Mouse (Mus musculus): ENCODE results near the gene Atp8a2. TPM values are rescaled to one million over a fixed set of nuclear protein-coding genes. Genes with fewer than 3 reads are reported as not detected.

The Atp8a2 gene
- polyA plus RNA-seq, 1 experiment from 2014 or later: 10.8 TPM

GRCm38 (mm10) chr14:59883517-59884069 is 313.4 kb downstream of the Atp8a2 start:
- H3K27ac ChIP-seq (ENCODE audit: poor library complexity, severe bottlenecking): no peak overlapping the region
- H3K27me3 ChIP-seq (replicated peaks): 0 out of 2 replicates have a peak, but pooled peaks cover 5% of the 10 kb centered on the region
- H3K9ac ChIP-seq: no peak overlapping the region
- no peaks in the 10 kb centered on the region for H3K36me3 ChIP-seq
- H3K4me2 ChIP-seq: no peak overlapping the region
- 88% methylated on average over 10 of the region's 10 CpGs for WGBS
- H3K4me3 ChIP-seq: no peak overlapping the region
- no peaks in the 10 kb centered on the region for H3K9me3 ChIP-seq (replicated peaks)
- peaks cover 17% of the 10 kb centered on the region for H3K4me1 ChIP-seq (replicated peaks)
- no peak for ATAC-seq (ENCODE audit: insufficient number of reproducible peaks, low FRiP score)

DNA sequence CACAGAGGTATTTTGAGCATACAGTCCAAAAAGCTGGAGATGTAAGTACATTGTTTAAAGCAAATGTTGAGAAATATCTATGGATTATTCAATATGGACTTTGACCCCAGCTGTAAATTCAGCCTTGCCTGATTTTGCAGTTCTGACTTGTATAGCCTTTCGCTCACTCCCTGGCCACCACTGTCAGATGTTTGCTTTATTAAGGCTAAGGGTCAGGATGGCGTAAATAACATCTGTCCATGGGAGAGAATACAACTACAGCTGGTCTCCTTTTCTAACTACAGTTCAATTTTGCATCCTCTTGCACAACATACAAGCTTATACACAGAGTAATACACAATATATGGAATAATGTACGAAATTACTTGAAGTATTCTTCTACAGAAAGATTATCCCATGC is 316.1 kb downstream of the Atp8a2 start:
- WGBS: 84% methylated on average over 3 of the region's 3 CpGs
- Histone ChIP-seq H3K9ac (no peak overlapping the region), H3K4me3 (no peak overlapping the region), H3K27ac (ENCODE audit: poor library complexity, severe bottlenecking) (no peak overlapping the region), H3K4me1 (replicated peaks) (no peaks in the 10 kb centered on the region), H3K27me3 (replicated peaks) (no peaks in the 10 kb centered on the region), H3K9me3 (replicated peaks) (peaks cover 6% of the 10 kb centered on the region), H3K36me3 (no peaks in the 10 kb centered on the region), H3K4me2 (no peak overlapping the region)
- no peak for ATAC-seq (ENCODE audit: insufficient number of reproducible peaks, low FRiP score)

- Histone ChIP-seq H3K36me3 (no peaks in the 10 kb centered on the region), H3K4me1 (replicated peaks) (peaks cover 7% of the 10 kb centered on the region; the same call in 1 of the 2 replicates), H3K27me3 (replicated peaks) (no peaks in the 10 kb centered on the region), H3K9ac (no peak overlapping the region), H3K9me3 (replicated peaks) (peaks cover 6% of the 10 kb centered on the region), H3K4me2 (no peak overlapping the region), H3K27ac (ENCODE audit: poor library complexity, severe bottlenecking) (no peak overlapping the region), H3K4me3 (no peak overlapping the region)
- no peak for ATAC-seq (ENCODE audit: insufficient number of reproducible peaks, low FRiP score)
- WGBS: 76% methylated on average over 3 of the region's 3 CpGs
These were observed 318.7 kb downstream of the Atp8a2 start for GRCm38 (mm10) chr14:59878248-59878647.

DNA sequence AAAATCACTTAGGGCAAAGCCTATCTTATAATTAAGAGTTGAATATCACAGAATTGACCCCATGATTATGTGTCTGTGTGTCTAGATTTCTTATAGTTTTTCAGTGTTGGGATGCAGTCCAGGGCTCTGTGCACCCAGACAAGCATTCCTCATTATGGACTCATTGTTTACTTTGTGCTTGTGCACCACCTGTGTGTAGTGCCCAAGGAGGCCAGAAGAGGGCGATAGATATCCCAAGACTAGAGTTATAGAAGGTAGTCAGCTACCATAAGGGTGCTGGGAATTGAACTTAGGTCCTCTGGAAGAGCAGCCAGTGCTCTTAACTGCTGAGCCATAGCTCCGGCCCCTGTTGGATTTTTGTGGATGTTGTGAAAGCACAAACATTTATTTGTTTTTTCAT is 320.5 kb downstream of the Atp8a2 start:
- no peak overlapping the region for H3K4me2 ChIP-seq
- peaks cover 6% of the 10 kb centered on the region for H3K9me3 ChIP-seq (replicated peaks)
- H3K9ac ChIP-seq: no peak overlapping the region
- 74% methylated on average over 2 of the region's 2 CpGs for WGBS
- ATAC-seq (ENCODE audit: insufficient number of reproducible peaks, low FRiP score): no peak
- no peak overlapping the region for H3K4me3 ChIP-seq
- H3K4me1 ChIP-seq (replicated peaks): peaks cover 7% of the 10 kb centered on the region; the same call in 1 of the 2 replicates
- no peaks in the 10 kb centered on the region for H3K27me3 ChIP-seq (replicated peaks)
- no peaks in the 10 kb centered on the region for H3K36me3 ChIP-seq
- H3K27ac ChIP-seq (ENCODE audit: poor library complexity, severe bottlenecking): no peak overlapping the region

- Histone ChIP-seq H3K27ac (ENCODE audit: poor library complexity, severe bottlenecking) (no peak overlapping the region), H3K4me2 (no peak overlapping the region), H3K36me3 (no peaks in the 10 kb centered on the region), H3K9ac (no peak overlapping the region), H3K27me3 (replicated peaks) (no peaks in the 10 kb centered on the region), H3K4me1 (replicated peaks) (no peaks in the 10 kb centered on the region), H3K9me3 (replicated peaks) (peaks cover 6% of the 10 kb centered on the region), H3K4me3 (no peak overlapping the region)
- no peak for ATAC-seq (ENCODE audit: insufficient number of reproducible peaks, low FRiP score)
- WGBS: 68% methylated on average over 7 of the region's 7 CpGs
These were observed 328.6 kb downstream of the Atp8a2 start for GRCm38 (mm10) chr14:59868369-59868768.

- Histone ChIP-seq H3K27me3 (replicated peaks) (no peaks in the 10 kb centered on the region), H3K9ac (no peak overlapping the region), H3K27ac (ENCODE audit: poor library complexity, severe bottlenecking) (no peak overlapping the region), H3K4me1 (replicated peaks) (no peaks in the 10 kb centered on the region), H3K4me3 (no peak overlapping the region), H3K4me2 (no peak overlapping the region), H3K9me3 (replicated peaks) (peaks cover 6% of the 10 kb centered on the region), H3K36me3 (no peaks in the 10 kb centered on the region)
- ATAC-seq (ENCODE audit: insufficient number of reproducible peaks, low FRiP score): no peak
- WGBS: 76% methylated on average over 7 of the region's 7 CpGs
These were observed 329.2 kb downstream of the Atp8a2 start for GRCm38 (mm10) chr14:59867749-59868148.

DNA sequence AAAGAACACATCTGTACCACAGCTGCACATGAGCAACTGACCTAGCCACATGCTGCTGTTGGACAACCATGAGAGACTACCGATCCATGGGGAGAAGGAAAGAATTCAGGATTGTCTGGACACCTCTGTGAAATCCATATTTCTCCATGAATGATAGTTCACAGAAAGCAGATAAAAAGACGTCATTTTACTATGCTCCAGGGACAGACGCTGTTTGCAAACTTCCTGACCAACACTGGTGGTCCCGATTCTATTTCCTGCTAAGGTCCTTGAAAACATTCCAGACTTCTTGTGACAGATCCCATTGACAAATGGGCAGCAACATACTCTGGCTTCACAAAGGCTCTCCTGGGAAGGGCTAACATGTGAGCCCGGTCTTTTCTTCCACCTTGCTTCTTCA is 331.0 kb downstream of the Atp8a2 start:
- no peak for ATAC-seq (ENCODE audit: insufficient number of reproducible peaks, low FRiP score)
- H3K36me3 ChIP-seq: no peaks in the 10 kb centered on the region
- H3K9ac ChIP-seq: no peak overlapping the region
- WGBS: 62% methylated on average over 5 of the region's 5 CpGs
- no peak overlapping the region for H3K4me3 ChIP-seq
- peaks cover 6% of the 10 kb centered on the region for H3K9me3 ChIP-seq (replicated peaks)
- no peak overlapping the region for H3K27ac ChIP-seq (ENCODE audit: poor library complexity, severe bottlenecking)
- H3K4me2 ChIP-seq: no peak overlapping the region
- H3K4me1 ChIP-seq (replicated peaks): no peaks in the 10 kb centered on the region
- no peaks in the 10 kb centered on the region for H3K27me3 ChIP-seq (replicated peaks)

GRCm38 (mm10) chr14:59862351-59862750 is 334.6 kb downstream of the Atp8a2 start:
- ATAC-seq (ENCODE audit: insufficient number of reproducible peaks, low FRiP score): no peak
- no peak overlapping the region for H3K4me2 ChIP-seq
- H3K36me3 ChIP-seq: no peaks in the 10 kb centered on the region
- WGBS: 68% methylated on average over 4 of the region's 4 CpGs
- no peak overlapping the region for H3K4me3 ChIP-seq
- H3K9ac ChIP-seq: no peak overlapping the region
- H3K27ac ChIP-seq (ENCODE audit: poor library complexity, severe bottlenecking): no peak overlapping the region
- no peaks in the 10 kb centered on the region for H3K27me3 ChIP-seq (replicated peaks)
- peaks cover 6% of the 10 kb centered on the region for H3K9me3 ChIP-seq (replicated peaks)
- H3K4me1 ChIP-seq (replicated peaks): peaks cover 13% of the 10 kb centered on the region

GRCm38 (mm10) chr14:59859830-59860229 is 337.1 kb downstream of the Atp8a2 start:
- Histone ChIP-seq H3K36me3 (no peaks in the 10 kb centered on the region), H3K27ac (ENCODE audit: poor library complexity, severe bottlenecking) (no peak overlapping the region), H3K27me3 (replicated peaks) (no peaks in the 10 kb centered on the region), H3K9me3 (replicated peaks) (peaks cover 6% of the 10 kb centered on the region), H3K9ac (no peak overlapping the region), H3K4me1 (replicated peaks) (peaks cover 13% of the 10 kb centered on the region), H3K4me3 (no peak overlapping the region), H3K4me2 (no peak overlapping the region)
- WGBS: 87% methylated on average over 11 of the region's 11 CpGs
- ATAC-seq (ENCODE audit: insufficient number of reproducible peaks, low FRiP score): no peak

DNA sequence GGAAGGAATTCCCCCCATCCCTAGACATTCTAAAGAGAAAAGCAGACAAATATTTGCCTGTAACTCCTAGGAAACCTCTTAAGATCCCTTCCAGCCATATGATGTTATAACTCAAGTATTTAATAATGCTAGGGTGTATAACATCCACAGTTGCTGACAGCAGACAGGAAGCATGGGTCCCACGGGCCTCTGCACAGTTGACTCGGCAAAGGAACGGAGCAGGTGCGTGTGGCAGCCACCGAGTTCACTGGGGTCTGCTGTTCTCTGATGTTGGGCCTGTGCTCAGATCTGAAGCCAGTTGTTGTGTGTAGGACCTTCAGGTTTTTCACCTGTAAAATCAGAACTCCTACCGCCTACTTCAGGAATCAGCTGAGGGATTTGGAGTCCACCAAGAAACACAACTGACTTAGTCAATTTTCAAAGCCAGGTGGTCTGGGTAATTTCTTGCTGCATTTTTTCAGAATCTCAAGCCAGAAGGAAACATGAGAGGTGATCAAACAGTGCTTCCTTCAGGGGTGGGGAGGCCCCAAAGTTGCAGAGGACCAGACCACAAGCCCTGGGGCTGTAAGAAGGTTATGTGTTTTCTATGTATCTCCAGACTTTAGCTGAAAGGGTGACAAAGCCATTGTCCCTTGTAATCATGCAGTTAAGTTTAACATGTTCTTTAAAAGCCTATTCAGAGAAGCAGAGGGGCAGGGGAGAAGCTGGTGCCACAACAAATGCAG is 338.3 kb downstream of the Atp8a2 start:
- Histone ChIP-seq H3K4me2 (no peak overlapping the region), H3K9me3 (replicated peaks) (no peaks in the 10 kb centered on the region), H3K36me3 (no peaks in the 10 kb centered on the region), H3K27me3 (replicated peaks) (no peaks in the 10 kb centered on the region), H3K4me3 (no peak overlapping the region), H3K9ac (no peak overlapping the region), H3K4me1 (replicated peaks) (peaks cover 15% of the 10 kb centered on the region), H3K27ac (ENCODE audit: poor library complexity, severe bottlenecking) (no peak overlapping the region)
- 81% methylated on average over 6 of the region's 6 CpGs for WGBS
- no peak for ATAC-seq (ENCODE audit: insufficient number of reproducible peaks, low FRiP score)

GRCm38 (mm10) chr14:59853139-59853538 is 343.8 kb downstream of the Atp8a2 start:
- Histone ChIP-seq H3K9me3 (replicated peaks) (0 out of 2 replicates have a peak, but pooled peaks cover 2% of the 10 kb centered on the region), H3K27me3 (replicated peaks) (no peaks in the 10 kb centered on the region), H3K4me1 (replicated peaks) (peaks cover 19% of the 10 kb centered on the region), H3K9ac (no peak overlapping the region; the same call in 1 of the 2 replicates), H3K27ac (ENCODE audit: poor library complexity, severe bottlenecking) (peak overlapping the region; percentile 51), H3K4me2 (peak overlapping the region; percentile 42), H3K36me3 (no peaks in the 10 kb centered on the region), H3K4me3 (no peak overlapping the region)
- ATAC-seq (ENCODE audit: insufficient number of reproducible peaks, low FRiP score): no peak
- WGBS: 3% methylated on average over 9 of the region's 9 CpGs
